Mouse (Mus musculus): ENCODE measurements around the gene Polr3e. TPM values are rescaled to one million over a fixed set of nuclear protein-coding genes. Genes with fewer than 3 reads are reported as not detected.

Gene Polr3e
- polyA plus RNA-seq (2012; ENCODE audit: insufficient read depth, low replicate concordance): 5.0 and 8.9 TPM in 2 replicates

DNA sequence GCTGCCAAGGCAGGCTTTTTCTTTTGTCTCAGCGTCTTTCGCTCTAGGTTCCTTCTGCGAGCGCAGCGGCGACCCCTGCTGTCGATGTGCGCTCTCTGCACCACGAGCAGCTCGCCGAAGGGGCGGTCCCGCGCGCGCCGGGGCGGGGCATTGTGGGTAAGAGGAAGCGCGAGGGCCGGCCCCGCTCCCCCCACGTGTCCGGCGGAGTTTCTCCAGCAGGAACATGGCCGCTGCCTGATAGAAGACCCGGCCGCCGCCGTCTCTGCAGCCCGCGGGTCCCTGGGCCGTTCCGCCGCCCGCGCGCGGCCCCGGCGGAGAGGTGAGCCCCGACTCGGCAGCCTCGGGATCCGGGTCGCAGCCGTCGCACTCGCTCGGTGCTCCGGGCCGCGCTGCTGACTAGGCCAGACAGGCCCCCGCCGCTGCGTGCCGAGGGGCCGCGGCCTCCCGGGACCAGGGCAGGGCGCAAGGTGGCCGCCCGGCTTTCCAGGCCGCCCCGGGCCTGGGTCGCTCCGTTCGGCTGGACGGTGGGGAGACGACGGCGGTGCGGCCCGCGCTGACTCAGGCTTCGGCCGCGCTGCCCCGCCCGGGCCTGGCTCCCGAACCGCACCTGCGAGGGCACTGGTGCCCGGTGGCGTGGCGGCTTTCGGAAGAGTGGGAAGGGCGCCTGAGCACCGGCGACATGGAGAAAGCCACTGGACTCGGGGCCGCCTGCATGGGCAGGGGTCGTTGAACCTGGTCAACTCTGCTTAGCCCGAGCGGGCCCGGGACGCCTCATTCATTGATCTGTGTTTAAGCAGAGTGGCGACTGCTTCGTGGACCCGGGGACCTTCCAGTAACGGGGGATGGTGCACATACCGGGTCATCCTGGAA is at the start of gene Polr3e:
TSS of gene Polr3e (plus strand) at position 153 of the 870 bp plus-strand sequence.
- Histone ChIP-seq H3K4me3 (replicated peaks) (peak within 1 kb of the TSS; percentile 95), H3K9me3 (no peaks in the 10 kb centered on the region), H3K27me3 (replicated peaks) (no peaks in the 10 kb centered on the region), H3K4me1 (peaks cover 58% of the 10 kb centered on the region), H3K36me3 (replicated peaks; ENCODE audit: low read length) (peaks cover 12% of the 10 kb centered on the region)
- TF ChIP-seq GATA1 (IDR thresholded peaks at IDR 0.05; ENCODE audit: borderline replicate concordance, low read length) (no peak), FLI1 (IDR thresholded peaks at IDR 0.05; ENCODE audit: low read length) (no peak)

DNA sequence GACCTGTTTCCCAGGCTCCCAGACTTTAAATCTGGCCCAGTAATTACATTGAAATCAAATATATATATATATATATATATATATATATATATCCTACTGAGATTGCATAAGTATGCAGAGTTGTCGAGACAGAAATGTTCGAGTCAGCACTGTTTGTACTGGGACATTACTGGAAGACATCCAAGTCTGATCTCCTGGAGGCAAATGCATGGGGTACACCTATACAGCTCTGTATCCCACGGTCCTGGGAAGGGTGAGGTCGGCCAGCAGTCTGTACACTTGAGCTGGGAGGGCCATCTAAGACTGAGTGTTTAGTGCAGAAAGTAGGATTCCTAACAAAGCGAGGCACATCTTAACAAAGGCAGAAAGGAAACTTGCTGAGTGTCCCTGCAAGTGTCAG is 47.7 kb upstream of the Polr3e start:
- Histone ChIP-seq H3K9me3 (no peaks in the 10 kb centered on the region), H3K4me1 (peaks cover 75% of the 10 kb centered on the region), H3K36me3 (replicated peaks; ENCODE audit: low read length) (peaks cover 29% of the 10 kb centered on the region), H3K27me3 (replicated peaks) (no peaks in the 10 kb centered on the region), H3K4me3 (replicated peaks) (peak overlapping the region; percentile 28)
- TF ChIP-seq FLI1 (IDR thresholded peaks at IDR 0.05; ENCODE audit: low read length) (no peak), GATA1 (IDR thresholded peaks at IDR 0.05; ENCODE audit: borderline replicate concordance, low read length) (no peak)

GRCm38 (mm10) chr7:120870431-120871008 is 47.0 kb upstream of the Polr3e start:
- Histone ChIP-seq H3K4me1 (peaks cover 75% of the 10 kb centered on the region), H3K9me3 (no peaks in the 10 kb centered on the region)
- TF ChIP-seq GATA1 (IDR thresholded peaks at IDR 0.05; ENCODE audit: borderline replicate concordance, low read length) (no peak), FLI1 (IDR thresholded peaks at IDR 0.05; ENCODE audit: low read length) (no peak)

DNA sequence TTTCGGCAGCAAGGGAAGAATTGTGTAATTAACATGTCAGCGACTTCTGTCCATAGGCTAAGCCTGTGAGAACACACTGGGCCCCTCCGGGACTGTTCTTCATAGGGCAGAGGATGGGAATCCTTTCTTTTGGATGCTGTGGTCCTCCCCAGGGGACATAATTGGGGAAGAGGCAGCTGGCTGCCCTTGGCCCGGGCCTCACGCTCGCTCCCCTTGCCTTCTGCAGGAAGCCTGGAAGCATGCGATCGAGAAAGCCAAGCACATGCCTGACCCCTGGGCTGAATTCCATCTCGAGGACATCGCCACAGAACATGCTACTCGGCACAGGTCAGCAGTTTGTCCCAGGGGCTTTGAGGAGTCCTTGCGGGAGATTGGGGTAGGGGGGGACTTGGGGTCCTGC is 44.5 kb upstream of the Polr3e start:
- Histone ChIP-seq H3K4me1 (peaks cover 70% of the 10 kb centered on the region), H3K36me3 (replicated peaks; ENCODE audit: low read length) (peaks cover 54% of the 10 kb centered on the region), H3K27me3 (replicated peaks) (no peaks in the 10 kb centered on the region), H3K9me3 (no peaks in the 10 kb centered on the region), H3K4me3 (replicated peaks) (no peak overlapping the region)
- no peak for TF ChIP-seq GATA1 (IDR thresholded peaks at IDR 0.05; ENCODE audit: borderline replicate concordance, low read length)
- no peak for TF ChIP-seq FLI1 (IDR thresholded peaks at IDR 0.05; ENCODE audit: low read length)

More at GRCm38 (mm10) chr7:120870431-120871008, 47.0 kb upstream of the Polr3e start:
- H3K36me3 ChIP-seq (replicated peaks; ENCODE audit: low read length): peaks cover 36% of the 10 kb centered on the region
- no peaks in the 10 kb centered on the region for H3K27me3 ChIP-seq (replicated peaks)
- no peak overlapping the region for H3K4me3 ChIP-seq (replicated peaks)

DNA sequence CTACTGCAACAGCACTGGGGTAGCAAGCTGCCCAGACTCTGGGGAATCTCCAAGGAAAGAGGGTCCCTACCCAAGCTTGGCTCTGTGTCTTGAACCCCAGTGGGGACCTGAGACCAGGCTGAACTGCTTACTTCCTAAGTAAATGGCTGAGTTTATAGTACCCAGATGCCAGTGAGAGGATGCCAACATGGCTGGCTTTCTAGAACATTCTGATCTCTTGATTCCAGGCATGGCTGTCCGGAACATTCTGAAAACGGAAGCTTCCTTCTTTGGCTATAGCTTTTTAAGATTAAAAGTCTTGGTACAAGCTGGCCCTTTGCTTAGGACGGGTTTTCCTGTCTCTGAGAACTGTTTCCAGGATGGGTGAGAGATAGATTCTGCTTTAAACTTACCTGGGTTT is 43.5 kb upstream of the Polr3e start:
- TF ChIP-seq GATA1 (IDR thresholded peaks at IDR 0.05; ENCODE audit: borderline replicate concordance, low read length) (no peak), FLI1 (IDR thresholded peaks at IDR 0.05; ENCODE audit: low read length) (no peak)
- Histone ChIP-seq H3K4me1 (peaks cover 68% of the 10 kb centered on the region), H3K27me3 (replicated peaks) (no peaks in the 10 kb centered on the region), H3K4me3 (replicated peaks) (no peak overlapping the region), H3K9me3 (no peaks in the 10 kb centered on the region), H3K36me3 (replicated peaks; ENCODE audit: low read length) (peaks cover 57% of the 10 kb centered on the region)

GRCm38 (mm10) chr7:120874764-120875539 is 42.6 kb upstream of the Polr3e start:
- TF ChIP-seq GATA1 (IDR thresholded peaks at IDR 0.05; ENCODE audit: borderline replicate concordance, low read length) (no peak), FLI1 (IDR thresholded peaks at IDR 0.05; ENCODE audit: low read length) (no peak)
- H3K4me1 ChIP-seq: peaks cover 67% of the 10 kb centered on the region
- no peak overlapping the region for H3K4me3 ChIP-seq (replicated peaks)

GRCm38 (mm10) chr7:120875540-120876388 is 41.8 kb upstream of the Polr3e start:
- H3K4me3 ChIP-seq (replicated peaks): peak overlapping the region; percentile 43
- H3K4me1 ChIP-seq: peaks cover 67% of the 10 kb centered on the region
- no peaks in the 10 kb centered on the region for H3K9me3 ChIP-seq
- no peaks in the 10 kb centered on the region for H3K27me3 ChIP-seq (replicated peaks)
- TF ChIP-seq FLI1 (IDR thresholded peaks at IDR 0.05; ENCODE audit: low read length): no peak
- no peak for TF ChIP-seq GATA1 (IDR thresholded peaks at IDR 0.05; ENCODE audit: borderline replicate concordance, low read length)
- peaks cover 73% of the 10 kb centered on the region for H3K36me3 ChIP-seq (replicated peaks; ENCODE audit: low read length)

More at GRCm38 (mm10) chr7:120874764-120875539, 42.6 kb upstream of the Polr3e start:
- peaks cover 66% of the 10 kb centered on the region for H3K36me3 ChIP-seq (replicated peaks; ENCODE audit: low read length)
- no peaks in the 10 kb centered on the region for H3K9me3 ChIP-seq
- no peaks in the 10 kb centered on the region for H3K27me3 ChIP-seq (replicated peaks)

- peaks cover 79% of the 10 kb centered on the region for H3K36me3 ChIP-seq (replicated peaks; ENCODE audit: low read length)
- H3K4me1 ChIP-seq: peaks cover 77% of the 10 kb centered on the region
- H3K4me3 ChIP-seq (replicated peaks): no peak overlapping the region
- no peaks in the 10 kb centered on the region for H3K27me3 ChIP-seq (replicated peaks)
- no peak for TF ChIP-seq FLI1 (IDR thresholded peaks at IDR 0.05; ENCODE audit: low read length)
- no peak for TF ChIP-seq GATA1 (IDR thresholded peaks at IDR 0.05; ENCODE audit: borderline replicate concordance, low read length)
- no peaks in the 10 kb centered on the region for H3K9me3 ChIP-seq
Measured at GRCm38 (mm10) chr7:120878271-120878670, 39.3 kb upstream of the Polr3e start.

DNA sequence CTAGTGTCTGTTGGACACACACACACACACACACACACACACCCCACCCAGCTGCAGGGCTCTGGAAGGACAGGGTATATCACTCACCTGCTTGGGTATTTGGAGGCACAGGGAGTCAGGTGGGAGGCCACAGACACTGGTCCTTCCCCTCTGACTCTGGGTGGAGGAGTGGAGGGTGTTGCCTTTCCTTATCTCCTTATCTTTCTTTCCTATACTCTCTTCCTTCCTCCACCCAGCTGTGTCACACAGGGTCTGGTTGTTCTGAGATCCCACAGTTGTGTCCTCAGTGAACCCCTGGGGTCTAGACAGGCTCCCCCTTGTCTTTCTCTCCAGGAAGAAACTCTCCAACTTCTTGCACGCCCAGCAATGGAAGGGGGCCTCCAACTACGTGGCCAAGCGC is 37.6 kb upstream of the Polr3e start:
- TF ChIP-seq GATA1 (IDR thresholded peaks at IDR 0.05; ENCODE audit: borderline replicate concordance, low read length): no peak
- TF ChIP-seq FLI1 (IDR thresholded peaks at IDR 0.05; ENCODE audit: low read length): no peak
- peaks cover 73% of the 10 kb centered on the region for H3K36me3 ChIP-seq (replicated peaks; ENCODE audit: low read length)
- no peak overlapping the region for H3K4me3 ChIP-seq (replicated peaks)
- H3K4me1 ChIP-seq: peaks cover 92% of the 10 kb centered on the region
- no peaks in the 10 kb centered on the region for H3K9me3 ChIP-seq
- H3K27me3 ChIP-seq (replicated peaks): no peaks in the 10 kb centered on the region

All from megakaryocyte, embryonic 14.5 days (primary cell).